Mouse (Mus musculus) adrenal gland, postnatal 25 days (tissue): ENCODE results near the gene Kcnab1. TPM values are rescaled to one million over a fixed set of nuclear protein-coding genes. Genes with fewer than 3 reads are reported as not detected.

ENCODE experiments used
- DNase-seq: peaks from one replicate; pipeline ENCODE4 v3.0.0; 2021; ENCODE audit warnings: mixed read lengths
- total RNA-seq: library from RNA; stranded (reverse); gene quantifications from 2 replicates; pipeline ENCODE4 v1.2.3, GENCODE M21; 2021

Kcnab1 gene
- total RNA-seq, 1 experiment from 2014 or later = 1.2 TPM

DNA sequence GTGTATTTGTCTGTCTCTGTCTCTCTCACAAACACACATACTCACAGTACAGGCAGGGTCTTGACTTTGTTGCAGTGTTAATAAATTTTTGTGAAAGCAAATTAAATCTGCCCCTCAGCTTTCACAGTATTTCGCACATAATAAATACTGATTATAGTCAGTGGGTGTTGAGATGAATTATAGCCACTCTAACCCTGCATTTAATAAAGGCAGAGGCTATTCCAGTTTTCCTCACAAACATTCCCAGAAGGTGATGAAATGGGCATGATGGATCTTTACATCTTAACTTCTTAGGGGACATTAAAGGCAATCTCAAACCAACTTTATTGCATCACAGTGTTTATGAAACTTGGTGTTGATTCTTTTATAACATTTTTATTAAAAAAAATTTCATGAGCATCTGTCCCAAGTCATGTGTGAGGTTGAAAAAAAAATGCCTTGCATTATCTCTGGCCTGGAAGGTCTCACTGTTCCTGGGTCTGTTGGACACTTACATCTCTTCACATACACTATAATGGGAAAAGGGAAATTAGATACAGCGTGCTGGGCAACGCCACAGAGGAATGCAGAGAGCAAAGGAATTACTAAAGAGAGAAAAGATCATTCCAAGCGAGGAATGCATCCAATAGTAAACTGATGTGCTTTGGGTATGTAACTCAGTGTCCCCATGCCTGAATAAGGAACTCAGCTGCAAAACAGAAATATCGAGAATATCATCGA is 95.3 kb downstream of the Kcnab1 start:
- no peak for DNase-seq

DNA sequence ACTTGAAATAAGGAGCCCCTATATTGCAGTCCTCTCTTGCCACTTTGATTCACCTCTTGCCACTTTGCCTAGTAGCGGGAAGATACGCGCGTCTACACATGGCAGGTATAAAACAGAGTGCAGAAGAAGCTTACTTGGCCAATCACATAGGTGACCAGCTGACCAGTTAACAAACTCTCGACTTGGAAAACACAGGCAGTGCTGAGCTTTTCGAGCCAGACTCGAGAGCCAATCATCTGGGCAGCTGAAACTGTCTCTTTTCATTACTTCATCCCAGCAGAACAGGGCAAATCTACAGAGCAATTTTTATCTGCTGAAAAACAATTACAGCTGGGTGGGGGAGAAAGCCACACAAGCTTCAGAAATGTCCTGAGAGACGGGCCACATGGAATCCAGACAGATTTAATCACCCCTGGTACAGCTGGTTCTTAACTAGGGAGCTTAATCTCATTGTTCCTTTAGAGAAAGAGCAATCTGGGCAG is 96.4 kb downstream of the Kcnab1 start:
- DNase-seq = no peak

DNA sequence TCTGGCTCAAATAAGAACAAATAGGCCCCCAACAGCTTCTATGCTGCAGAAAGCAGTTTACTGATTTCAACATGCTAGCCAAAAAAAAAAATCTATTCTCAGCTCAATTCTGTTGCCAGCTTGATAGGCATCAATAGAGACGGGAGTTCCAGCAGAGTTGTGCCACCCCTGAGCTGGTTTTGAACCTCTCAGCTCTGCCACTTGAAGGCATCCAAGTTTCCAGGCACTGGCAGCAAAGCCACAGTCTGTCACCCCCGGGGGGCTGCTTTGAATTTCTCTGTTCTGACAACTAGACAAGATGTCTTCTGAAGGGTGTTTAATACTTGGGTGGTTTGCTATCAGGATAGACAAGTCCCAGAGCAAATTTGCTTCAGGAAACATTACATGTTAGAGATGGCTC is 104.5 kb downstream of the Kcnab1 start:
- DNase-seq = no peak

DNA sequence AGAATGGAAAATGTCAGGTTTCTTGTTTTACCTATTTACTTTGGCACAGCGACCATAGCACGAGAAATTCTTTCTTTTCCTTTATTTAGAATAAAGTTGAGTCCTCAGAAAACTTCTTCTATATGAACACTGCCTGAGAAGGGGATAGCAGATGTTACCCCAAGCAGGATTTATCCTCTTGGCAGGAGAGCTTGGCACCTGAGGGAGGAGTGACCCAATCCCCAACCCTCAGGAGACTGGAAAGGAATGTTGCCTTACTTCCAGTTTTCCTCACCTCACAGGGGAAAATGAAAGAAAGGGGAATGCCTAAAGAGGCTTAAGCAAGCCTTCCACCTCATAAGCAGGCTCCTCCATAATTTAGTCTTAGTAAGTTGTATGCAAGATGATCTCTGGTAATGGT is 105.5 kb downstream of the Kcnab1 start:
- DNase-seq = no peak

DNA sequence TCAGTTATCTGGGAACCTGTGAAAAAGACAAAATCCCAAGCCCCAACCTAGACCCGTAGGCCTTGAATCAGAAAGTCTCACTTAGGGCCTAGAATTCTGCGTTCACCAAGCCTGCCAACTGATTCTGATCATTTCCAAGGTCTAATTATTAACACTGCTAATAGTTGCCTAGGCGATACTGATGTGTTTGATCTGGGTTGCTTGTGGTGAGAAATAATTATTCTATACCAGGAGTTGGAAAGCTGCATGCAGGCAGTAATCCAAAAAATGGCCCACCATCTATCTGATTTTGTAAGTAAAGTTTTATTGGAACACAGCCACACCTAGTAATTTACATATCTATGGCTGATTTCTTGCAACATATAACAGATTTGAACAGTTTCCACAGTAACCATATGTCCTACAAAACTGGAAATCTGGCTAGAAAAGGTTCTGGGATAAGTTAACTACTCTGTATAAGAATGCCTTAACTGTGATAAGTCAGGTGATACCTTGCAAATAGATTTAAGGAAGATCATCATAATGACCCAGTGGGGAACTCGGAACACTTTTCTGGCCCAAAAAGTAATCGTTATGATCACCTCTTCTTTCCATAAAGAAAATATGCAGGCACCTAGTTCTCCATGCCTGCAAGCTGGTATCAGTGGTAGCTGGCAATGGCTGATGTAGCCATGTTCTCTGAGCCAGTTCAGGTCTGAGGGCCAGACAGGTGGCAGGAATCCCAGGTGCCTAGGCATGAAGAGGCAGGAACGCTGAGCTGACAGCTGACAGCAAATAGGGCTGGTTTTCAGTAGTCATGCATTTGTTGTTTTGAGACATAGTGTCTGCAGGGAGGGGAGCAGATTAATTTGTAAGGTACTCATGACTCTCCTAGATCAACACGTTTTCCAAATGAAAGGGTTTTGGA is 108.7 kb downstream of the Kcnab1 start:
- no peak for DNase-seq

DNA sequence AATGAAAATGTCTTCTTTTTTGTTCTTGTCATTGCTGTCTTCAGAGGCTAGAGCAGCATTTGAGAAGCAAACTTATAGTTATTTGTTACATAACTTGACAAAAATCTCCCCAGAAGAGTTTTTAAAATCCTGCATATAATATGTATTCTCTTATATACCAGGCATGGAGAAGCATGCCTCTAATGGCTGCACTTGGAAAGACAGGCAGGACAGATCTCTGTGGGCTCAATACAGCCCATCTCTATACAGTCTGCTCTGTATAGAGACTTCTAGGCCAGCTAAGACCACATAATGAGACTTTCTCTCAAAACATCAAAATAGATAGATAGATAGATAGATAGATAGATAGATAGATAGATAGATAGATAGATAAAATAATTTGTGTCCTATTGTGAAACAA is 111.1 kb downstream of the Kcnab1 start:
- no peak for DNase-seq

DNA sequence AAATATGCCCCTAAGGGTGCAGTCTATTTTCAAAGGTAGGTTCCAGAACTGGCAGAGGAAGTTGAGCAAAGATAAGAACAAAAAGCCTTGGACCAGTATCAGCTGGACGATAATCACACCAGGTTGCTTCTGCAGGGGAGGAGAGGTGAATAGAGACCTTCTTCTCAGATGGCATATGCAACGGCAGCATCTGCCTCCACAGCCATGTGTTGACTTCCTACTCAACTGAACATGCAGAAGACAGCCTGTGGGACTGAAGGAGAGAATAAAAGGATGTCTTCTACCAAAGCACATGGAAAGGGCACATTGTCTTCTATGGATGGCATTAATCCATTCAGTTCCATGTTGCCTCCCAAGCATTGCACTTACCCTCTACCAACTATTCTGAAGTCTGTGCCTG is 114.5 kb downstream of the Kcnab1 start:
- no peak for DNase-seq

DNA sequence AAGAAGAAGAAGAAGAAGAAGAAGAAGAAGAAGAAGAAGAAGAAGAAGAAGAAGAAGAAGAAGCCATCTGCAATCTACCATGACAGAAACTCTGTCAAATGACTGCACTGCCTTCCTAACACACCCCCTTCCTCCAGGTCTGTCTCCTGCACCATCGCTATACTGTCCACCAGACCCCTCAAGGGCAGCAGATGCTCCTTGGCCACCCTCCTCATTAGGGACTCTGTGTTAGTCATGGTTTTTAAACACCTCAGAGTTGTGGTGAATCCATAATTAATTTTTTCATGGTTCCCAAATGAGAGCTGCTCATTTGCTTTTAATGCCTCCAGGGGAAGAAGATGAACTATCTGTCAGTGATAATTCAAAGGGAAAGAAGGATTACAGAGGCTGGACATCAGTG is 121.8 kb downstream of the Kcnab1 start:
- DNase-seq = no peak

DNA sequence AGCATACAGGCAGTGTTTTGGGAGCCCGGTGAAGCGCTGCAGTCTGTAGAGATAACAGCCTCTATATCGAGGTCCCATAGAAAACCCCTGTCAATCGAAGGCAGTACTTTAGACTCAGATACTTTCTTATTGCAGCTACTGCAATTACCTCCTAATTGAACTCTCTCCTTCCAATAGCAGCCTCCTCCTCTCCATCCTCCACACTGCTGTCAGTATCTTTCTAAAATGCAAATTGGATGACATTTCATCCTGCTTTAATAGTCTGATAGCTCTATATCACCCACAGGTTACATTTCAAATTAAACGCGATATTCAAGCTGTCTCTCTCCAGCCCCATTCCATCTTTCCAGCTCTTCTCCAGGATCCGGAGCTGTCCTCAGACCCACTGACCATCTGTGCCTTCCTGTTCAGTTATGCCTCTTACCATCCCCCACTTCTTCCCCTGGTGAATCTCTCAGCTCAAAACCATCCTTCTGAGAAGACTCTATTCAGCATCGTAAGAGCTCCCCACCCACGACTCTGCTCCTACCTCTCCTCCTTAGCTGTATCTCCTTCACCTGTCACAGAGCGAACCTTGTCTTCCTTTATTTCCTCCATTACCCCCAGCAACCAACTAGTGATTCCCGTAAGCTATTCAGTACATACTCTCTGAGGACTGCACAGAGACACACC is 122.4 kb downstream of the Kcnab1 start:
- DNase-seq = no peak

DNA sequence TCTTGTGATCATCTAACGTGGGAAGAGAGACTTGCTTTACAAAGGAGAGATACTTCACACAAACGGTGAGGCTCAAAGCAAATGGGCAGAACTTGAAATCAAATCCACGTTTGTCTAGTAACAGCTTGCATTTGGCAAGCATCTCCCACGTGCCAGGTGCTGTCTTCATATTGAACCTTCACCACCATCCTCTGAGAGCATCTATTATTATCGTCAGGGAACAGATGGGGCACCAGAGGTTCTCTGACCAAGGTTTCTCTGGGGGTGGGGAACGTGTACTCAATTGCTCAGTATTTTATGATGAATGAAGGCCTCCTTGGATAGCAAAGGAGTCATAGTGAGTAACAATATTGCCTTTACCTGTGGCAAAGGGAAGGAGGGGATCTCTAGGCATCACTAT is 139.8 kb downstream of the Kcnab1 start:
- DNase-seq = no peak

DNA sequence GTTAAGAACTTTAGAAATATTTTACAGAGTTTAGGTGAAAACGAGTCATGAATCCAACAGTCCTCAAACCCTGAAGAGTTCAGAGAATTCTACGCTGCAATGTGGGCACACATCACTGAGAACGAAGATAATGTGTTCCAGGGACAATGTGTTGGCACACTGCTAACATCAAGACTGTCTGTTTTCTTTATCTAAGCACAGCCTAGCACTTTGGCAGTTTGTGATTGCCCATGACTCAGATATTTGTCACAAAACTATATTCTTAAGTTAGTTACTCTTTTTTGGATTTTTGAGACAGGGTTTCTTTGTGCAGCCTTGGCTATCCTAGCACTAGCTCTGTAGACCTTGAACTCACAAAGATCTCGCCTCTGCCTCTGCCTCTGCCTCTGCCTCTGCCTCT is 151.3 kb downstream of the Kcnab1 start:
- DNase-seq = no peak

DNA sequence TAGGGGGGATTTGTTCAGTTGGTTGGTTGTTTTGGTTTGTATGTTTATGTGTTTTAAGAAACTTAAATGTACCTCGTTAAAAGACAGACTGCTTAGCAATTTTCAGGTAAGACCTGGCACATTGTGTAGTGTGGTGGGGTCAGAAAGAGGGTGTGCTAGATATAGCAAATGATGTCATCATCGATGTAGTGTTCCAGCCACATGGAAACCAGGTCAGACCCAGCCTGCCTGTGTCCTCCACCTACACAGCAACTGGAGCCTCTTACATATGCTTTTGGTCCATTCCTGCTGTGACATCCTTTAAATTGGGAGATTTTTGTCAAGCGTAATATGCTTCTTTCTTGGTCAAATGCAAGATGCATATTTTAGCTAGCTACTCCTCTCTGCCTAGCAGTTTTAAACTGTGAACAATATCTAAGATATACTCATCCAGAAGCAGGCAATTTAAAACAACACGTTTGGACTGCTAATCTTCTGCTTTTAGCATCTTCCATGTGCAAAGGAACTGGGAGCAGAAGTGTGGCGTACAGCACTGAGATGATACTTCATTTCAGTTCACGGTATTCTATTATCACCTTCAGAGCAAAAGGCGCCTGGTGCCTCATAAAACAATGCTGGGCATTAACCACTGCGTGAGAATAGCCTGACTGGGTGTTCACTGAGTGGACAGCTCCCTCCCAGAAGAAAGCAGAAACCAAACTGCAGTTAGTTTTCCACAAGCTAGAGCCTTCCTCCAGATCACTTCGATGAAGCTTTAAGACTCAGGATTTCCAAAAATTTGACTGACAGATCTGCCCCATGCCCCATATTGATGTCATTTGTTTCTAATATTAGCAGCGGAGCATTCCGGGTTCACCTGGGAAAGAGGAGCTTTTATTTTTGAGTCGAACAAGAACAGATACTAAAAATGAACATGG is 153.6 kb downstream of the Kcnab1 start:
- no peak for DNase-seq

DNA sequence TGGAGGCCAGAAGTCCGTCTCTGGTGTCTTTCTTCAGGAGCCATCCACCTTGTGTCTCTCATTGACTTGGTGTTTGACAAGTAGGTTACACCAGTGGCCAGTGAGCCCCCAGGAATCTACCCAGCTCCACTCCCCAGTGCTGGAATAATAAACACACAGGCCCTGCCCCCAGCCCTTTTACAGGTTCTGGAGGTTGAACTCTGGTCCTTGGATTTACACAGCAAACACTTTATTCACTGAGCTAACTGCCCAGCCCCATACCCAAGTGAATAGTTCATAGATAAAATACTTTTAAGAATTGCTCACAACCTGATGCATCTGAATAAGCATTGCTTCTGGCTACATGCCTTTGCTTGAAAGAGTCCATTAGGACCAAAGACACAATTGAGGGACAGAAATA is 164.1 kb downstream of the Kcnab1 start:
- no peak for DNase-seq

DNA sequence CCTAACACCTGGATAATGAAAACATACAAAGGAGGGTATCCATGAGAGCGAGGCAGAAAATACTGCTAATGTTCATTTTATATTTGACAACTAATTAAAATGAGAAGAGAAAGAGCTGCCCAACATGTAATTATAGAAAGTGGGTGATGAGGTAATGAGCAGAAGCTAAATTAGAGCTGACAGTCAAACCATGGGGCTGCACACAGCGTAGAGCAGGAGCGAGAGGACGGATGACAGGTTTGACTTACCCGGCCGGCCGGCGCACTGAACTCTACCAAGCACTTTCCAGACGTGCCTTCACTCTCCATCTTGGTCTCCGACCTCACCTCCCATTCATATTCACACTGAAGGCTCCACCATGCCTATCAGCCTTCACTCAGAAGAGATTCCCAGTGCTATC is 168.6 kb downstream of the Kcnab1 start:
- no peak for DNase-seq

DNA sequence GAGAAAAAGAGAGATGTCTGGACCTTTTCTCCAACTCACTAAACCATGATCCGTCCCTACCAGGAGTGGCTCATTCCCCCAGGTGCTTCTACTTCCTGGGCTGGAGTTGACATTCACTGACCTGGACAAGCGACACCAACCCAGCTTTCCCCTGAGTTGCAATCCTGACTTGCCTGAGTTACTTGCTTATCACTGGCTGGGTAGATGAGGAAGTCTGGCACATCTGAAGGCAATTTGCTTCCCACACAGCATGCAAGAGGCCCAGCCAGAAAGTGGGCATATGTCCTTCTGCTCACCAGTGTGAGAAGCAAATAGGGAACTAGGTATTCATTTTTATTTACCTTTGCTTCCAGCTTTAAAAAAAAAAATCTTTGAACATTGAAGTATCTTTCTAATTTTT is 174.2 kb downstream of the Kcnab1 start:
- DNase-seq = no peak

DNA sequence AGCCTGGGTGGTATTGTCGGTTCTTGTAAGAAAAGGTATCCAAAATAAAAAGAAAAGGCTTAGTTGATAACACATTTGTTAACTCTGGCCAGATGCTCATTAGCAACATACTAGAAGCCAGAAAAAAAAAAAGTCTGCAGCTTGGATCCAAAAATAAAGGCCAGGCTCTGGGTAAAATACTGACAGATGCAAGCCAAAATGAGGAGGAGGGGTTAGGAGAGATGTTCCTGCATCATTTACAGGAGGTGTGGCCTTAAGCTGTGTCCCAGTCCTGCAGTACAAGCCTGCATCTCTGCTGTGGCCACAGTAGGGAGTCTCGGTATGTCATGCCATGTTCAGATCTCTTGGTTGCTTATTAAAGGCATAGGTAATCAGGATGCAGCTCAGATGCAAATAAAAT is 179.8 kb downstream of the Kcnab1 start:
- no peak for DNase-seq

DNA sequence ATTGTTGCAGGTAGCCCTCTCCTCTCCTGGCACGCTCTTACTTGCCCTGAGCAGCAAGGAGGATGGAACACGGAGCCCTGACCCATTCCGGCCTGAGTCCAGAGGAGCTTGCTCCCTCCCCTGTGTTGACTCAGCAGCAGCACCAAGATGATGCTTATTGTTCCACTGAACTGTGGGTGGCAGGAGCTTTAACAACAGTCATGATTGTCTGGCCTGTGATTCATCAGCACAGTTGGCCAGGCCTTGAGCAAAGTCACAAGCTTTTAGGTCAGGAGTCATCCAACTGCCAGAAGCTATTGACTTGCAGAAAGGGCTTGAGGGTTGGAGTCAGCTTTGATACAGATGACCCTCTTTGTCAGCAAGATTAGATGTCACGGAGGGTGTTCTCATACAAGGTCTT is 187.8 kb downstream of the Kcnab1 start:
- DNase-seq = no peak

DNA sequence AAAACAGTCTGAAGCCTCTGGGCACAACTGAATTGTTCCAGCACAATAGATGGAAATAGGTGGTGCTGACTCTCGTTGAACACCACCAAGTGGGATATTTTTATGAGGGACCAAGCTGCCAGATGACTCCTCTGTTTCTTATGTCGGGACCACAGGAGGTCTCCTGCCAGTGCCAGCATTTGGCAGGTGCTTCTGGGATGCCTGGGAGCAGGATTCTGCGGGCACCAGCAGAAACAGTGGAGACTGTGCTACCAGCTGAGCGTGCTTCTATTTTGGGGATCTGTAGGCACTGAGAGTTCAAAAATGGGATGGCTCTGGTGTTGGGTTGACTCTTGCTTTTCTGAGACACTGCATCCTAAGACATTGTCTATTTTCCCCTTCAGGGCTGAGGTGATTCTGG is 190.0 kb downstream of the Kcnab1 start:
- DNase-seq = no peak

DNA sequence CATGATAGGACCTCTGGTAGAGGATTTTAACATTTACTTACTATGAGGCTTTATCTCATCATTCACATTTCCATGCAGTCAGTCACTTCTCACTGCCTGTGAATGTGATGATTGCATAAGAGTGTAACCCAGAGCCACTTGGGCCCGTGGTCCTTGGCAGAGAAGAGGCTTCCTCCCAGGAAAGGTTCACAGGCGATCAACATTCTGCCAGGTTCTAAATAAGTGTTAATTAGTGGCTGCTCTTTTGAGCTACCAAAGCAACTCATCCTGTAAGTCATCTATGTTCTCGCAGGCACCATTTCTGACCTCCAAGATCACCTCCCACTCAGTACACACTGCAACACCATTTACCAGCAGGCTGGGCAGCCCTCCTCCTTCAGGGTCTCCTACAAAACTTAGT is 192.3 kb downstream of the Kcnab1 start:
- DNase-seq = no peak

DNA sequence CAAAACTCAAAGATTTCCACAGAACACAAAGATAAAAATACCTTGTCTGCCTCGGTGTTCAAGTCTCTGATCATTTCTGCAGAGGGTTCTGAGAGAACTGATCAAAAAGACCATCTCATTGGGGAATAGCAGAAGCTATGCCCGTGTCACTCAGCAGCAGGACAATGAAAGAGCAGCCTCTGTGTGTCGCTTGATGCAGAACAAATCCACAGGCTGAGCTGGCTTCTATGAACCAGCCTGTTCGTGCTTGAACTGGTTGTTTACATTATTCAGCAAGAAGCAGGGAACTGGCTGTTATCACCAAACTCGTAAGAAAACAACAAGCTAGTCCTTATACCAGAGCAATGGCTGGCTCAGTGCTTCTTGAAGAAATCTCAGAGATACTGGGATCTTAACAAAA is 193.4 kb downstream of the Kcnab1 start:
- DNase-seq = no peak

DNA sequence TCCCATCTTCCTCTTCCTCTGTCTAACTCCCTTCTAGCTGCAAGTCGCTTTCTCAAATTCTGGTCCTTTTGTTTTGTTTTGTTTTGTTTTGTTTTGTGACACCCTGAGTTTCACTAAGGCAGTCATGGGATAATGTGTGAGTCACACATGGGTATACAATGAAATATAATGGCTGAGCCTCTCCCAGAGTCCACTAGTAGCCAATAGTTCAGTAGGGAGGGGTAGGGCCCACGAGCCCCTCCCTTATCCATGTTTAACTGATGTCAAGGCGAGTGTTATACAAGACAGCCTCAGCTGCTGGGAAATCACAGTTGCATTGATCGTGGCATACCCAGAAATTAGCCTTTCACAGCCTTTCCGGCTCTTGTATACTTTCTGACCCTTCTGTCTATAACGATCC is 206.7 kb downstream of the Kcnab1 start:
- DNase-seq = no peak

DNA sequence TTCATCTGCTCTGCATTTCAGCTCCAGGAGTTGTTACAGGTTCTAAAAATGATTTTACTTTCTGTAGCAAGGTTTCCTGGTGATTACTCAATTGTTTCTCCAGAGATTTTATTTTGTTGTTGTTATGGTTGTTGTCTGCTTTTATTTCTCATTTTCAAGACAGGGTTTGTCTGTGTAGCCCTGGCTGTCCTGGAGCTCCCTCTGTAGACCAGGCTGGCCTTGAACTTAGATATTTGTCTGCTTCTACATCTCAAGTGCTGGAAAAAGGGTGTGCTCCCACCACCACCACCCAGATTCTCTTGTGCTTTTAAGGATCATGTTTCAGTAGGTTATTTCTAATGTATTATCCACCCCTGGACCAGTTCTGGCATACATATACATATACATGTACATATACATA is 207.6 kb downstream of the Kcnab1 start:
- DNase-seq = no peak
